Mouse (Mus musculus) liver, postnatal 0 days (tissue): ENCODE data around the gene Socs2. TPM values are rescaled to one million over a fixed set of nuclear protein-coding genes. Genes with fewer than 3 reads are reported as not detected.

Source experiments
- ATAC-seq: fragments of 200-750 bp; cut with Nextera tagmentation; 2 replicates; pipeline ENCODE4 v1.8.0; 2017; ENCODE audit warnings: mild to moderate bottlenecking, moderate library complexity
- DNase-seq: peaks from one replicate; pipeline ENCODE4 v3.0.0-alpha.2; 2016
- H3K27ac ChIP-seq: fragments of 300-500 bp; sonication (generic); 2 replicates; pipeline ENCODE4 v1.5.1; 2014; ENCODE audit warnings: antibody characterized with exemption, moderate library complexity, mild to moderate bottlenecking, low read depth
- H3K27me3 ChIP-seq: fragments of 300-500 bp; sonication (generic); 2 replicates; pipeline ENCODE4 v1.6.1; 2014; ENCODE audit warnings: low read length, control low read depth, mixed read lengths; ENCODE audit not compliant: insufficient read depth
- H3K36me3 ChIP-seq: fragments of 300-500 bp; sonication (generic); replicated peaks from 2 replicates; pipeline ENCODE4 v1.6.1; 2014; ENCODE audit warnings: mild to moderate bottlenecking, control low read depth, low read length, moderate library complexity, mixed read lengths; ENCODE audit not compliant: insufficient read depth
- H3K4me1 ChIP-seq: fragments of 300-500 bp; sonication (generic); 2 replicates; pipeline ENCODE4 v1.6.1; 2014; ENCODE audit warnings: antibody characterized with exemption, mild to moderate bottlenecking, control low read depth; ENCODE audit not compliant: insufficient read depth
- H3K4me2 ChIP-seq: fragments of 300-500 bp; sonication (generic); 2 replicates; pipeline ENCODE4 v1.6.1; 2014; ENCODE audit warnings: low read depth, mild to moderate bottlenecking, low read length, moderate library complexity, mixed read lengths
- H3K4me3 ChIP-seq: fragments of 300-500 bp; sonication (generic); 2 replicates; pipeline ENCODE4 v1.5.1; 2014; ENCODE audit warnings: low read depth, low read length
- H3K9ac ChIP-seq: fragments of 300-500 bp; sonication (generic); replicated peaks from 2 replicates; pipeline ENCODE4 v1.6.1; 2014; ENCODE audit warnings: mild to moderate bottlenecking, moderate library complexity
- H3K9me3 ChIP-seq: fragments of 300-500 bp; sonication (generic); 2 replicates; pipeline ENCODE4 v1.6.1; 2016; ENCODE audit warnings: mild to moderate bottlenecking, control low read depth, low read length, mixed read lengths
- CTCF ChIP-seq: sonication (generic); IDR thresholded peaks from 2 replicates; pipeline ENCODE4 v1.5.1; 2016; ENCODE audit warnings: antibody characterized with exemption, low read depth
- EP300 ChIP-seq: IDR thresholded peaks from 2 replicates; pipeline ENCODE4 v1.6.1; 2016; ENCODE audit warnings: antibody characterized with exemption, low read depth, mild to moderate bottlenecking
- WGBS: fragments of 180-500 bp; shearing (Covaris S2); extraction: QIAGEN DNeasy Blood & Tissue Kit; methylation state at CpG from one replicate; pipeline ENCODE4 v1.1.7; 2014; ENCODE audit not compliant: insufficient replicate concordance; 5-methylcytosine and 5-hydroxymethylcytosine counted together
- polyA plus RNA-seq: library from polyadenylated mRNA; unstranded; fragments of >200 nt; fragmentation: Nextera tagmentation; extraction: Ambion mirVana; gene quantifications from 2 replicates; pipeline ENCODE4 v1.2.1, GENCODE M21; 2015

Socs2 gene
- polyA plus RNA-seq, 1 experiment from 2014 or later: 67.1 TPM

GRCm38 (mm10) chr10:95416361-95416684 lies 657 bp downstream of the Socs2 start:
- TF ChIP-seq CTCF (no peak), EP300 (no peak)
- peak; percentile 14 for ATAC-seq
- Histone ChIP-seq H3K4me1 (peaks cover 9% of the 10 kb centered on the region; the same call in 1 of the 2 replicates), H3K27ac (peak overlapping the region; percentile 90), H3K4me2 (peak overlapping the region; percentile 92), H3K36me3 (no peaks in the 10 kb centered on the region), H3K9me3 (no peaks in the 10 kb centered on the region), H3K27me3 (peaks cover 25% of the 10 kb centered on the region), H3K9ac (peak overlapping the region; percentile 82), H3K4me3 (peak overlapping the region; percentile 87)
- WGBS: 2% methylated on average over 15 of the region's 34 CpGs
- DNase-seq: no peak

GRCm38 (mm10) chr10:95415533-95416360 lies 1.2 kb downstream of the Socs2 start:
- DNase-seq: peak; percentile 60
- Histone ChIP-seq H3K9me3 (no peaks in the 10 kb centered on the region), H3K4me3 (peak overlapping the region; percentile 87), H3K27ac (peak overlapping the region; percentile 90), H3K4me2 (peak overlapping the region; percentile 92), H3K4me1 (peaks cover 9% of the 10 kb centered on the region; the same call in 1 of the 2 replicates), H3K27me3 (peaks cover 25% of the 10 kb centered on the region), H3K9ac (peak overlapping the region; percentile 82), H3K36me3 (peaks cover 4% of the 10 kb centered on the region)
- WGBS: under 1% methylated on average over 62 of the region's 65 CpGs
- 0 out of 2 replicates have a peak, but pooled peaks have one; percentile 10 for TF ChIP-seq CTCF
- TF ChIP-seq EP300: no peak
- ATAC-seq: no peak

- Histone ChIP-seq H3K9me3 (no peaks in the 10 kb centered on the region), H3K4me1 (peaks cover 9% of the 10 kb centered on the region; the same call in 1 of the 2 replicates), H3K27me3 (peaks cover 25% of the 10 kb centered on the region), H3K36me3 (peaks cover 4% of the 10 kb centered on the region), H3K4me2 (peak overlapping the region; percentile 92), H3K27ac (peak overlapping the region; percentile 90; the same call in 1 of the 2 replicates), H3K4me3 (peak overlapping the region; percentile 87), H3K9ac (peak overlapping the region; percentile 64)
- ATAC-seq: no peak
- 2% methylated on average over 15 of the region's 15 CpGs for WGBS
- peak; percentile 47 for DNase-seq
- no peak for TF ChIP-seq CTCF
- TF ChIP-seq EP300: no peak
Measured at GRCm38 (mm10) chr10:95415159-95415532, 1.8 kb downstream of the Socs2 start.

- Histone ChIP-seq H3K27me3 (peaks cover 25% of the 10 kb centered on the region), H3K27ac (peak overlapping the region; percentile 90; the same call in 1 of the 2 replicates), H3K4me1 (peaks cover 9% of the 10 kb centered on the region; the same call in 1 of the 2 replicates), H3K36me3 (peaks cover 4% of the 10 kb centered on the region), H3K4me3 (peak overlapping the region; percentile 87), H3K9ac (peak overlapping the region; percentile 64), H3K9me3 (no peaks in the 10 kb centered on the region), H3K4me2 (peak overlapping the region; percentile 92)
- no peak for TF ChIP-seq CTCF
- no peak for TF ChIP-seq EP300
- no peak for ATAC-seq
- WGBS: 3% methylated on average over 62 of the region's 65 CpGs
- peak; percentile 42 for DNase-seq
Measured at GRCm38 (mm10) chr10:95414316-95415158, 2.4 kb downstream of the Socs2 start.

- Histone ChIP-seq H3K4me3 (no peak overlapping the region), H3K27me3 (peaks cover 21% of the 10 kb centered on the region), H3K9ac (no peak overlapping the region), H3K36me3 (peaks cover 9% of the 10 kb centered on the region), H3K9me3 (no peaks in the 10 kb centered on the region), H3K4me2 (no peak overlapping the region), H3K27ac (no peak overlapping the region), H3K4me1 (0 out of 2 replicates have a peak, but pooled peaks cover 2% of the 10 kb centered on the region)
- 81% methylated on average over 9 of the region's 9 CpGs for WGBS
- ATAC-seq (no peak), DNase-seq (no peak)
- TF ChIP-seq EP300 (no peak), CTCF (no peak)
Measured at GRCm38 (mm10) chr10:95411139-95411538, 5.8 kb downstream of the Socs2 start.

GRCm38 (mm10) chr10:95410709-95411108 lies 6.3 kb downstream of the Socs2 start:
- WGBS: 90% methylated on average over 7 of the region's 7 CpGs
- H3K4me2 ChIP-seq: no peak overlapping the region
- ATAC-seq: no peak
- peaks cover 9% of the 10 kb centered on the region for H3K36me3 ChIP-seq
- 0 out of 2 replicates have a peak, but pooled peaks cover 2% of the 10 kb centered on the region for H3K4me1 ChIP-seq
- no peaks in the 10 kb centered on the region for H3K9me3 ChIP-seq
- H3K4me3 ChIP-seq: no peak overlapping the region
- no peak for TF ChIP-seq CTCF
- H3K27me3 ChIP-seq: peaks cover 17% of the 10 kb centered on the region
- H3K27ac ChIP-seq: no peak overlapping the region
- H3K9ac ChIP-seq: no peak overlapping the region
- no peak for DNase-seq
